8 mouse cellular contexts compared by ENCODE assay signal in genomic region chr9:107280322-107281027, GRCm38 (mm10). TPM values are rescaled to one million over a fixed set of nuclear protein-coding genes. Genes with fewer than 3 reads are reported as not detected.
DNase-seq lines count a peak whose midpoint lies in the region; ATAC-seq and TF ChIP-seq lines count a peak whose summit lies in the region.

No protein-coding gene starts in this region.

- H3K27ac ChIP-seq in heart, embryonic 15.5 days, result peak overlapping the region; percentile 27; the same call in 1 of the 2 replicates
- H3K27ac ChIP-seq in intestine, embryonic 16.5 days (ENCODE audit: low read length), result peak overlapping the region; percentile 70
- H3K27ac ChIP-seq in midbrain, embryonic 16.5 days (ENCODE audit: low read length), result no peak overlapping the region
- H3K27ac ChIP-seq in cerebellum, adult 2 months (ENCODE audit: insufficient read depth, low read length), result no peak overlapping the region

- H3K4me2 ChIP-seq in heart, embryonic 15.5 days, result peak overlapping the region; percentile 39
- H3K4me2 ChIP-seq in intestine, embryonic 16.5 days (ENCODE audit: low read depth, low read length), result peak overlapping the region; percentile 49
- H3K4me2 ChIP-seq in midbrain, embryonic 16.5 days (ENCODE audit: low read length), result 0 out of 2 replicates have a peak overlapping the region, but pooled peaks have one; percentile 10

- no peak for DNase-seq in heart, postnatal 14 days
- peak; percentile 91 for DNase-seq in MEL-GATA-1-ER (ENCODE audit: extremely low read depth, low read depth)
- DNase-seq in cerebellum, adult 2 months, result no peak
- DNase-seq in frontal cortex, postnatal 14 days (ENCODE audit: low spot score in 2 of 2), result no peak
- DNase-seq in cerebellum, adult 9-11 months, result no peak

- peaks cover 25% of the 10 kb centered on the region for H3K4me1 ChIP-seq in heart, embryonic 15.5 days (replicated peaks)
- peaks cover 25% of the 10 kb centered on the region for H3K4me1 ChIP-seq in intestine, embryonic 16.5 days (ENCODE audit: control insufficient read depth, insufficient read depth, low read length)
- H3K4me1 ChIP-seq in midbrain, embryonic 16.5 days (ENCODE audit: control insufficient read depth, insufficient read depth, low read length), result peaks cover 9% of the 10 kb centered on the region; the same call in 1 of the 2 replicates
- peaks cover 31% of the 10 kb centered on the region for H3K4me1 ChIP-seq in cerebellum, adult 2 months (ENCODE audit: control insufficient read depth, insufficient read depth, low read length)

- no peak for TF ChIP-seq CTCF in cerebellum, adult 2 months (IDR thresholded peaks at IDR 0.05; ENCODE audit: borderline replicate concordance, insufficient read depth, low read depth, low read length)

- WGBS in heart, embryonic 15.5 days, result 37% methylated on average over 13 of the region's 13 CpGs
- 49% methylated on average over 13 of the region's 13 CpGs for WGBS in intestine, embryonic 16.5 days
- 41% methylated on average over 13 of the region's 13 CpGs for WGBS in midbrain, embryonic 16.5 days
- 85% methylated on average over 13 of the region's 13 CpGs for WGBS in cerebellum, adult 2 months

- no peaks in the 10 kb centered on the region for H3K9me3 ChIP-seq in heart, embryonic 15.5 days (replicated peaks)
- H3K9me3 ChIP-seq in intestine, embryonic 16.5 days (ENCODE audit: control insufficient read depth, low read length), result no peaks in the 10 kb centered on the region
- no peaks in the 10 kb centered on the region for H3K9me3 ChIP-seq in midbrain, embryonic 16.5 days (replicated peaks; ENCODE audit: control insufficient read depth, low read length, poor library complexity, severe bottlenecking)

- peak overlapping the region; percentile 18; the same call in 1 of the 2 replicates for H3K4me3 ChIP-seq in heart, embryonic 15.5 days
- H3K4me3 ChIP-seq in intestine, embryonic 16.5 days (ENCODE audit: low read length), result peak overlapping the region; percentile 32
- no peak overlapping the region for H3K4me3 ChIP-seq in midbrain, embryonic 16.5 days (ENCODE audit: low read depth, low read length)
- H3K4me3 ChIP-seq in cerebellum, adult 2 months (replicated peaks; ENCODE audit: insufficient read depth, low read depth, low read length), result no peak overlapping the region

- H3K9ac ChIP-seq in heart, embryonic 15.5 days, result no peak overlapping the region
- H3K9ac ChIP-seq in intestine, embryonic 16.5 days (ENCODE audit: low read depth, low read length), result peak overlapping the region; percentile 58
- H3K9ac ChIP-seq in midbrain, embryonic 16.5 days (ENCODE audit: low read depth, low read length), result no peak overlapping the region

- ATAC-seq in heart, embryonic 15.5 days (replicated peaks; ENCODE audit: insufficient number of reproducible peaks, insufficient read depth, low FRiP score, low read depth), result no peak
- ATAC-seq in intestine, embryonic 16.5 days, result peak; percentile 43; the same call in 1 of the 2 replicates
- no peak for ATAC-seq in midbrain, embryonic 16.5 days

- no peak for TF ChIP-seq POLR2A in cerebellum, adult 2 months (IDR thresholded peaks at IDR 0.05; ENCODE audit: borderline replicate concordance, insufficient read depth, low read length)

- no peaks in the 10 kb centered on the region for H3K27me3 ChIP-seq in heart, embryonic 15.5 days
- no peaks in the 10 kb centered on the region for H3K27me3 ChIP-seq in intestine, embryonic 16.5 days (replicated peaks; ENCODE audit: control insufficient read depth, insufficient read depth, low read length)
- no peaks in the 10 kb centered on the region for H3K27me3 ChIP-seq in midbrain, embryonic 16.5 days (ENCODE audit: control insufficient read depth, insufficient read depth, low read depth, low read length)
- H3K27me3 ChIP-seq in cerebellum, adult 2 months (ENCODE audit: control insufficient read depth, insufficient read depth, low read length), result no peaks in the 10 kb centered on the region

- intact Hi-C loops in heart, postnatal 14 days (cut with DNase I), result no loop called here

- no peaks in the 10 kb centered on the region for H3K36me3 ChIP-seq in heart, embryonic 15.5 days
- no peaks in the 10 kb centered on the region for H3K36me3 ChIP-seq in intestine, embryonic 16.5 days (ENCODE audit: control insufficient read depth, insufficient read depth, low read length)
- no peaks in the 10 kb centered on the region for H3K36me3 ChIP-seq in midbrain, embryonic 16.5 days (ENCODE audit: control insufficient read depth, insufficient read depth, low read length)

RNA-seq across cellular contexts. Expression of gene Mapkapk3, which starts 9.2 kb away (rescaled TPM):
- 6.9 and 12.9 TPM in 2 replicates for polyA plus RNA-seq in heart, embryonic 15.5 days (2015; fragmentation: Nextera tagmentation; extraction: Ambion mirVana)
- total RNA-seq in heart, postnatal 14 days (2021), result 10 to 100 TPM; 29.5 to 31.4 TPM
- polyA plus RNA-seq in intestine, embryonic 16.5 days (2015; fragmentation: Nextera tagmentation; extraction: Ambion mirVana), result 41.1 and 47.6 TPM in 2 replicates
- 1.5 and 1.9 TPM in 2 replicates for polyA plus RNA-seq in midbrain, embryonic 16.5 days (2015; fragmentation: Nextera tagmentation; extraction: Ambion mirVana)
- 10.5 and 11.7 TPM in 2 replicates for polyA plus RNA-seq in cerebellum, adult 2 months (2012; rRNA removed)

RNA-seq across cellular contexts. Expression of gene Cish, which starts 15.4 kb away (rescaled TPM):
- 31.1 and 36.3 TPM in 2 replicates for polyA plus RNA-seq in heart, embryonic 15.5 days (2015; fragmentation: Nextera tagmentation; extraction: Ambion mirVana)
- total RNA-seq in heart, postnatal 14 days (2021), result 100 to 1,000 TPM; 232 TPM
- polyA plus RNA-seq in intestine, embryonic 16.5 days (2015; fragmentation: Nextera tagmentation; extraction: Ambion mirVana), result 17.5 and 19.9 TPM in 2 replicates
- 8.6 and 9.4 TPM in 2 replicates for polyA plus RNA-seq in midbrain, embryonic 16.5 days (2015; fragmentation: Nextera tagmentation; extraction: Ambion mirVana)
- 4.1 and 4.3 TPM in 2 replicates for polyA plus RNA-seq in cerebellum, adult 2 months (2012; rRNA removed)

RNA-seq across cellular contexts. Expression of gene Dock3, which starts 48.8 kb away (rescaled TPM):
- polyA plus RNA-seq in heart, embryonic 15.5 days (2015; fragmentation: Nextera tagmentation; extraction: Ambion mirVana), result 0.11 and 0.20 TPM in 2 replicates
- 1 to 10 TPM in 1 of 2 experiments, under 1 TPM in 1; 0.63 to 1.6 TPM for total RNA-seq in heart, postnatal 14 days (2021)
- 0.64 and 1.2 TPM in 2 replicates for polyA plus RNA-seq in intestine, embryonic 16.5 days (2015; fragmentation: Nextera tagmentation; extraction: Ambion mirVana)
- polyA plus RNA-seq in midbrain, embryonic 16.5 days (2015; fragmentation: Nextera tagmentation; extraction: Ambion mirVana), result 16.3 and 21.5 TPM in 2 replicates
- polyA plus RNA-seq in cerebellum, adult 2 months (2012; rRNA removed), result 121 and 129 TPM in 2 replicates

RNA-seq across cellular contexts. Expression of gene Hemk1, which starts 57.7 kb away (rescaled TPM):
- polyA plus RNA-seq in heart, embryonic 15.5 days (2015; fragmentation: Nextera tagmentation; extraction: Ambion mirVana), result 11.2 and 11.8 TPM in 2 replicates
- total RNA-seq in heart, postnatal 14 days (2021), result 10 to 100 TPM; 19.7 to 21.2 TPM
- polyA plus RNA-seq in intestine, embryonic 16.5 days (2015; fragmentation: Nextera tagmentation; extraction: Ambion mirVana), result 11.2 and 11.8 TPM in 2 replicates
- 19.2 and 19.7 TPM in 2 replicates for polyA plus RNA-seq in midbrain, embryonic 16.5 days (2015; fragmentation: Nextera tagmentation; extraction: Ambion mirVana)
- 27.8 and 31.7 TPM in 2 replicates for polyA plus RNA-seq in cerebellum, adult 2 months (2012; rRNA removed)

RNA-seq across cellular contexts. Expression of gene 6430571L13Rik, which starts 59.9 kb away (rescaled TPM):
- polyA plus RNA-seq in heart, embryonic 15.5 days (2015; fragmentation: Nextera tagmentation; extraction: Ambion mirVana), result 0.90 and 1.1 TPM in 2 replicates
- 1 to 10 TPM; 7.0 to 7.4 TPM for total RNA-seq in heart, postnatal 14 days (2021)
- 0.21 and 0.26 TPM in 2 replicates for polyA plus RNA-seq in intestine, embryonic 16.5 days (2015; fragmentation: Nextera tagmentation; extraction: Ambion mirVana)
- polyA plus RNA-seq in midbrain, embryonic 16.5 days (2015; fragmentation: Nextera tagmentation; extraction: Ambion mirVana), result 10.2 and 11.2 TPM in 2 replicates
- polyA plus RNA-seq in cerebellum, adult 2 months (2012; rRNA removed), result 44.9 and 52.5 TPM in 2 replicates

Comparison
In these comparisons a context has a peak if more than half of its experiments do, and no peak if none do; other contexts are left out.
1. H3K27ac ChIP-seq: peak in heart, embryonic 15.5 days (single experiment) and intestine, embryonic 16.5 days (single experiment); none in midbrain, embryonic 16.5 days (single experiment) and cerebellum, adult 2 months (single experiment).
2. H3K4me3 ChIP-seq: peak in heart, embryonic 15.5 days (single experiment) and intestine, embryonic 16.5 days (single experiment); none in midbrain, embryonic 16.5 days (single experiment) and cerebellum, adult 2 months (single experiment).
3. Peak in every context shown above with its lines, with median percentiles within 50 percentile points of each other: H3K4me2 ChIP-seq.